Mouse (Mus musculus) neural tube, embryonic 15.5 days (tissue): ENCODE results near the gene Tfeb. TPM values are rescaled to one million over a fixed set of nuclear protein-coding genes. Genes with fewer than 3 reads are reported as not detected.

Source experiments
- polyA plus RNA-seq: library from polyadenylated mRNA; unstranded; fragments of >200 nt; fragmentation: Nextera tagmentation; extraction: Ambion mirVana; gene quantifications from 2 replicates; pipeline ENCODE4 v1.2.1, GENCODE M21; 2015

The Tfeb gene
- polyA plus RNA-seq, 1 experiment from 2014 or later: 3.7 TPM

Other genes with a start within 250 kb of the Tfeb start
- 19.5 and 21.5 TPM in 2 replicates for gene Taf8, start 234.7 kb upstream of the Tfeb start, polyA plus RNA-seq
- gene Ccnd3, start 232.0 kb upstream of the Tfeb start, polyA plus RNA-seq: 76.5 and 139 TPM in 2 replicates
- 34.7 and 37.1 TPM in 2 replicates for gene Bysl, start 125.5 kb upstream of the Tfeb start, polyA plus RNA-seq
- gene Med20, start 125.4 kb upstream of the Tfeb start, polyA plus RNA-seq: 36.9 and 39.8 TPM in 2 replicates
- gene Gm20517, start 125.4 kb upstream of the Tfeb start, polyA plus RNA-seq: 2.5 and 2.9 TPM in 2 replicates
- 6.1 and 6.8 TPM in 2 replicates for gene Usp49, start 106.3 kb upstream of the Tfeb start, polyA plus RNA-seq
- gene Tomm6, start 48.6 kb upstream of the Tfeb start, polyA plus RNA-seq: 301 and 304 TPM in 2 replicates
- gene Frs3, start 48.0 kb upstream of the Tfeb start, polyA plus RNA-seq: 52.5 and 60.6 TPM in 2 replicates
- 1.5 and 1.6 TPM in 2 replicates for gene Gm21981, start 42.6 kb upstream of the Tfeb start, polyA plus RNA-seq
- 1.1 and 2.6 TPM in 2 replicates for gene Prickle4, start 42.3 kb upstream of the Tfeb start, polyA plus RNA-seq
- gene Pgc, start 10.2 kb upstream of the Tfeb start, polyA plus RNA-seq: 0.17 TPM in 1 of 2 replicates, not detected in the other
- gene Mdfi, start 97.7 kb downstream of the Tfeb start, polyA plus RNA-seq: 3.3 and 4.4 TPM in 2 replicates
- gene Foxp4, start 187.6 kb downstream of the Tfeb start, polyA plus RNA-seq: 30.3 and 31.9 TPM in 2 replicates